ENCODE assay signal across 17 mouse cellular contexts in genomic region chr1:119221012-119221411, GRCm38 (mm10).
DNase-seq lines count a peak whose midpoint lies in the region.
"Had no signal": no experiment of that assay in that cellular context is flagged by ENCODE, and none has a peak within 500 bp of the region (broad histone marks: within the 10 kb centered on the region; RNA-seq: fewer than 3 reads in every experiment).

No protein-coding gene starts in this region.

- DNase-seq in cerebellum, postnatal 10 days = peak; percentile 33 to 35
- no peak for DNase-seq in cerebellum, adult 8-10 months
- DNase-seq in kidney, adult 11 months = peak; percentile 70
- DNase-seq in kidney, postnatal 10 days = no peak
- peak; percentile 75 to 77 for DNase-seq in kidney, adult 8-10 months
- DNase-seq in kidney, postnatal 4 days = no peak
- DNase-seq in kidney, postnatal 14 days = peak; percentile 22
- no peak for DNase-seq in yolk sac, embryonic 10.5 days (ENCODE audit: low spot score)
- DNase-seq: adrenal gland, adult 8-10 months; adrenal gland, postnatal 25 days; cerebellum, adult 18-20 months; cerebellum, postnatal 36 days; embryo, embryonic 11 days; gastrocnemius, postnatal 25 days; heart, adult 18-20 months; heart, postnatal 10 days; heart, postnatal 4 days had no signal

Comparison
In these comparisons a context has a peak if more than half of its experiments do, and no peak if none do; other contexts are left out.
1. DNase-seq: peak in cerebellum, postnatal 10 days (2 of 2), kidney, adult 11 months (single experiment), kidney, adult 8-10 months (2 of 2) and kidney, postnatal 14 days (single experiment); none in cerebellum, adult 8-10 months (single experiment), kidney, postnatal 10 days (single experiment), kidney, postnatal 4 days (0 of 2) and yolk sac, embryonic 10.5 days (single experiment).